ENCODE assay signal across 8 mouse cellular contexts in the genomic region with DNA sequence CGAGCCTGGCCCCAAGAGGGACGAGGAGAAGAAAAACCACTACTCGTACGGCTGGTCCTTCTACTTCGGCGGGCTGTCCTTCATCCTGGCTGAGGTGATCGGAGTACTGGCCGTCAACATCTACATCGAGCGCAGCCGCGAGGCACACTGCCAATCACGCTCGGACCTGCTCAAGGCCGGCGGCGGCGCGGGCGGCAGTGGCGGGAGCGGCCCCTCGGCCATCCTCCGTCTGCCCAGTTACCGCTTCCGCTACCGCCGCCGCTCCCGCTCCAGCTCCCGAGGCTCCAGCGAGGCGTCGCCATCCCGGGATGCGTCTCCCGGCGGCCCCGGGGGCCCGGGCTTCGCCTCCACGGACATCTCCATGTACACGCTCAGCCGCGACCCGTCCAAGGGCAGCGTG. TPM values are rescaled to one million over a fixed set of nuclear protein-coding genes. Genes with fewer than 3 reads are reported as not detected.
DNase-seq lines count a peak whose midpoint lies in the region; ATAC-seq and TF ChIP-seq lines count a peak whose summit lies in the region.

No protein-coding gene starts in this region.

- no peak overlapping the region for H3K4me3 ChIP-seq in lung, adult 2 months (replicated peaks; ENCODE audit: extremely low read depth, low read depth, low read length)
- peak overlapping the region; percentile 57 for H3K4me3 ChIP-seq in limb, embryonic 13.5 days
- H3K4me3 ChIP-seq in midbrain, embryonic 16.5 days (ENCODE audit: low read depth, low read length), result peak overlapping the region; percentile 61
- H3K4me3 ChIP-seq in thymus, adult 2 months (ENCODE audit: control insufficient read depth, insufficient read depth, low read length), result no peak overlapping the region

- DNase-seq in lung, adult 2 months, result peak; percentile 8
- DNase-seq in lung, postnatal 25 days (ENCODE audit: low spot score), result no peak
- DNase-seq in embryo, embryonic 9.5 days (ENCODE audit: extremely low spot score), result peak; percentile 51
- DNase-seq in heart, postnatal 36 days, result peak; percentile 24 to 31
- DNase-seq in thymus, adult 2 months, result no peak

- TF ChIP-seq POLR2A in lung, adult 2 months (IDR thresholded peaks at IDR 0.05; ENCODE audit: borderline replicate concordance, extremely low read depth, low read depth, low read length), result no peak
- TF ChIP-seq POLR2A in thymus, adult 2 months (IDR thresholded peaks at IDR 0.05; ENCODE audit: control insufficient read depth, extremely low read depth, insufficient read depth, low read length, poor library complexity), result no peak

- peak overlapping the region; percentile 73 for H3K9ac ChIP-seq in limb, embryonic 13.5 days
- H3K9ac ChIP-seq in midbrain, embryonic 16.5 days (ENCODE audit: low read depth, low read length), result peak overlapping the region; percentile 79

- no peak overlapping the region for H3K27ac ChIP-seq in limb, embryonic 13.5 days
- H3K27ac ChIP-seq in midbrain, embryonic 16.5 days (ENCODE audit: low read length), result peak overlapping the region; percentile 47; the same call in 1 of the 2 replicates
- no peak overlapping the region for H3K27ac ChIP-seq in thymus, adult 2 months (ENCODE audit: control insufficient read depth, insufficient read depth, low read length)

- intact Hi-C loops in heart, postnatal 36 days (cut with DNase I), result no loop called here

- H3K36me3 ChIP-seq in limb, embryonic 13.5 days, result no peaks in the 10 kb centered on the region
- no peaks in the 10 kb centered on the region for H3K36me3 ChIP-seq in midbrain, embryonic 16.5 days (ENCODE audit: control insufficient read depth, insufficient read depth, low read length)
- H3K36me3 ChIP-seq in thymus, adult 2 months (ENCODE audit: control insufficient read depth, insufficient read depth, low read length), result no peaks in the 10 kb centered on the region

- ATAC-seq in limb, embryonic 13.5 days (ENCODE audit: low FRiP score, low read depth), result no peak
- peak; percentile 18; the same call in 1 of the 2 replicates for ATAC-seq in midbrain, embryonic 16.5 days
- no peak for ATAC-seq in monocyte, adult 5-6 weeks (replicated peaks; ENCODE audit: insufficient number of reproducible peaks, low FRiP score, low TSS enrichment, poor library complexity, severe bottlenecking)

- no peaks in the 10 kb centered on the region for H3K9me3 ChIP-seq in limb, embryonic 13.5 days
- H3K9me3 ChIP-seq in midbrain, embryonic 16.5 days (replicated peaks; ENCODE audit: control insufficient read depth, low read length, poor library complexity, severe bottlenecking), result no peaks in the 10 kb centered on the region

- peaks cover 84% of the 10 kb centered on the region for H3K27me3 ChIP-seq in limb, embryonic 13.5 days
- H3K27me3 ChIP-seq in midbrain, embryonic 16.5 days (ENCODE audit: control insufficient read depth, insufficient read depth, low read depth, low read length), result peaks cover 20% of the 10 kb centered on the region
- H3K27me3 ChIP-seq in thymus, adult 2 months (ENCODE audit: control insufficient read depth, insufficient read depth, low read length), result peaks cover 12% of the 10 kb centered on the region

- no peak for TF ChIP-seq CTCF in lung, adult 2 months (IDR thresholded peaks at IDR 0.05; ENCODE audit: insufficient read depth, low read length)
- TF ChIP-seq CTCF in thymus, adult 2 months (IDR thresholded peaks at IDR 0.05; ENCODE audit: borderline replicate concordance, control insufficient read depth, extremely low read depth, insufficient read depth, low read length, poor library complexity), result no peak

- WGBS in lung, adult 2 months, result 2% methylated on average over 47 of the region's 47 CpGs
- WGBS in limb, embryonic 13.5 days, result under 1% methylated on average over 45 of the region's 47 CpGs
- under 1% methylated on average over 36 of the region's 47 CpGs for WGBS in midbrain, embryonic 16.5 days
- 4% methylated on average over 47 of the region's 47 CpGs for WGBS in thymus, adult 2 months

- peak overlapping the region; percentile 96 for H3K4me2 ChIP-seq in limb, embryonic 13.5 days (replicated peaks)
- H3K4me2 ChIP-seq in midbrain, embryonic 16.5 days (ENCODE audit: low read length), result peak overlapping the region; percentile 92

- 0 out of 2 replicates have a peak, but pooled peaks cover 3% of the 10 kb centered on the region for H3K4me1 ChIP-seq in lung, adult 2 months (ENCODE audit: control insufficient read depth, insufficient read depth, low read length)
- H3K4me1 ChIP-seq in limb, embryonic 13.5 days, result peaks cover 10% of the 10 kb centered on the region
- H3K4me1 ChIP-seq in midbrain, embryonic 16.5 days (ENCODE audit: control insufficient read depth, insufficient read depth, low read length), result peaks cover 20% of the 10 kb centered on the region
- H3K4me1 ChIP-seq in thymus, adult 2 months (replicated peaks; ENCODE audit: control insufficient read depth, insufficient read depth, low read length), result no peaks in the 10 kb centered on the region; the same call in 1 of the 2 replicates

RNA-seq across cellular contexts. Expression of a gene that starts 9.1 kb away (rescaled TPM):
- polyA plus RNA-seq in lung, adult 2 months (2012; rRNA removed), result 0.14 and 1.2 TPM in 2 replicates
- total RNA-seq in heart, postnatal 36 days (2021), result 1 to 10 TPM; 1.3 to 1.9 TPM
- 6.8 and 7.4 TPM in 2 replicates for polyA plus RNA-seq in limb, embryonic 13.5 days (2015; fragmentation: Nextera tagmentation; extraction: Ambion mirVana)
- polyA plus RNA-seq in midbrain, embryonic 16.5 days (2015; fragmentation: Nextera tagmentation; extraction: Ambion mirVana), result 0.10 TPM in 1 of 2 replicates, not detected in the other
- total RNA-seq in monocyte, adult 5-6 weeks (2017), result not detected in 3 replicates
- 0.11 and 0.40 TPM in 2 replicates for polyA plus RNA-seq in thymus, adult 2 months (2012; rRNA removed)

RNA-seq across cellular contexts. Expression of a gene that starts 24.4 kb away (rescaled TPM):
- 0.37 TPM in 1 of 2 replicates, not detected in the other for polyA plus RNA-seq in lung, adult 2 months (2012; rRNA removed)
- not detected for total RNA-seq in heart, postnatal 36 days (2021)
- 6.5 and 6.8 TPM in 2 replicates for polyA plus RNA-seq in limb, embryonic 13.5 days (2015; fragmentation: Nextera tagmentation; extraction: Ambion mirVana)
- 13.3 and 17.3 TPM in 2 replicates for polyA plus RNA-seq in midbrain, embryonic 16.5 days (2015; fragmentation: Nextera tagmentation; extraction: Ambion mirVana)
- total RNA-seq in monocyte, adult 5-6 weeks (2017), result not detected in 3 replicates
- polyA plus RNA-seq in thymus, adult 2 months (2012; rRNA removed), result 0.82 and 0.88 TPM in 2 replicates

Comparison
In these comparisons a context has a peak if more than half of its experiments do, and no peak if none do; other contexts are left out.
1. DNase-seq: peak in lung, adult 2 months (single experiment), embryo, embryonic 9.5 days (single experiment) and heart, postnatal 36 days (2 of 2); none in lung, postnatal 25 days (single experiment) and thymus, adult 2 months (single experiment).
2. H3K4me3 ChIP-seq: peak in limb, embryonic 13.5 days (single experiment) and midbrain, embryonic 16.5 days (single experiment); none in lung, adult 2 months (single experiment) and thymus, adult 2 months (single experiment).